Mouse (Mus musculus) CH12.LX (cell line): ENCODE results near the gene Trip12. TPM values are rescaled to one million over a fixed set of nuclear protein-coding genes. Genes with fewer than 3 reads are reported as not detected.

ENCODE experiments used
- DNase-seq: peaks from one replicate; pipeline ENCODE4 v3.0.0-alpha.2; 2013; ENCODE audit errors: extremely low read depth
- H3K27ac ChIP-seq: 2 replicates; pipeline ENCODE4 v1.5.1; 2012; ENCODE audit warnings: low read depth, mild to moderate bottlenecking, control low read depth, moderate library complexity; ENCODE audit not compliant: insufficient read depth
- H3K27me3 ChIP-seq: replicated peaks from 2 replicates; pipeline ENCODE3; 2012; ENCODE audit warnings: inconsistent platforms
- H3K36me3 ChIP-seq, 2 experiments: replicated peaks in 1 of 2; 2 replicates each; pipeline versions ENCODE3 to v1.6.1; 2012; ENCODE audit warnings: inconsistent platforms in 1 of 2, low read length in 1 of 2, mild to moderate bottlenecking in 1 of 2, mixed read lengths in 1 of 2, moderate library complexity in 1 of 2; ENCODE audit not compliant: control insufficient read depth in 1 of 2, insufficient read depth in 1 of 2
- H3K4me1 ChIP-seq, 2 experiments: 2 replicates each; pipeline ENCODE4 v1.6.1; 2012; ENCODE audit warnings: inconsistent platforms in 1 of 2, moderate library complexity in 1 of 2; ENCODE audit not compliant: insufficient read depth in 2 of 2, control insufficient read depth in 1 of 2
- H3K4me2 ChIP-seq: 2 replicates; pipeline ENCODE4 v1.6.1; 2012; ENCODE audit warnings: low read depth, mild to moderate bottlenecking, control low read depth; ENCODE audit not compliant: poor library complexity, insufficient read depth, severe bottlenecking
- H3K4me3 ChIP-seq, 3 experiments: fragments of 150-350 bp in 1 of 3; sonication (generic) in 1 of 3; replicated peaks in 1 of 3; 2 replicates each; pipeline versions ENCODE3 to v1.5.1; 2011 to 2012; ENCODE audit warnings: low read depth in 2 of 3, low read length in 2 of 3, mild to moderate bottlenecking in 2 of 3, moderate library complexity in 2 of 3, control low read depth in 1 of 3, improper control_type of control experiment in 1 of 3, inconsistent platforms in 1 of 3, mixed read lengths in 1 of 3; ENCODE audit not compliant: poor library complexity in 1 of 3
- H3K79me2 ChIP-seq: replicated peaks from 2 replicates; pipeline ENCODE4 v1.6.1; 2012; ENCODE audit warnings: mild to moderate bottlenecking, moderate library complexity; ENCODE audit not compliant: control insufficient read depth, poor library complexity, insufficient read depth, severe bottlenecking; ENCODE audit errors: extremely low read depth
- H3K9ac ChIP-seq: 2 replicates; pipeline ENCODE4 v1.6.1; 2012; ENCODE audit warnings: low read depth, mild to moderate bottlenecking, control low read depth, moderate library complexity; ENCODE audit not compliant: insufficient read depth
- H3K9me3 ChIP-seq: replicated peaks from 2 replicates; pipeline ENCODE3; 2012; ENCODE audit warnings: low read length, inconsistent platforms, mixed read lengths
- CHD1 ChIP-seq: IDR thresholded peaks from 2 replicates; pipeline ENCODE4 v1.6.1; 2012; ENCODE audit warnings: low read depth, low read length, improper control_type of control experiment, inconsistent platforms
- CTCF ChIP-seq, 2 experiments: IDR thresholded peaks in 1 of 2; conservative IDR thresholded peaks in 1 of 2; 2 replicates each; pipeline ENCODE4 v1.5.1; 2011 to 2012; ENCODE audit warnings: low read depth in 2 of 2, low read length in 2 of 2, improper control_type of control experiment in 1 of 2, inconsistent platforms in 1 of 2, mild to moderate bottlenecking in 1 of 2, moderate library complexity in 1 of 2
- E2F4 ChIP-seq: IDR thresholded peaks from 2 replicates; pipeline ENCODE4 v1.6.1; 2011; ENCODE audit warnings: low read depth, low read length, improper control_type of control experiment; ENCODE audit not compliant: insufficient replicate concordance
- ETS1 ChIP-seq: conservative IDR thresholded peaks from 2 replicates; pipeline ENCODE4 v1.6.1; 2012; ENCODE audit warnings: low read depth, mild to moderate bottlenecking, inconsistent platforms, low read length, improper control_type of control experiment, moderate library complexity
- GABPA ChIP-seq: IDR thresholded peaks from 2 replicates; pipeline ENCODE4 v1.6.1; 2012; ENCODE audit warnings: low read depth, low read length, improper control_type of control experiment, inconsistent platforms; ENCODE audit not compliant: insufficient replicate concordance
- HCFC1 ChIP-seq: IDR thresholded peaks from 2 replicates; pipeline ENCODE4 v1.6.1; 2012; ENCODE audit warnings: low read depth, mild to moderate bottlenecking, inconsistent platforms, low read length, improper control_type of control experiment
- IRF4 ChIP-seq: IDR thresholded peaks from 2 replicates; pipeline ENCODE4 v1.6.1; 2014; ENCODE audit warnings: low read depth, mild to moderate bottlenecking, inconsistent platforms, low read length, improper control_type of control experiment
- JUN ChIP-seq: IDR thresholded peaks from 2 replicates; pipeline ENCODE4 v1.6.1; 2011; ENCODE audit warnings: low read depth, mild to moderate bottlenecking, low read length, improper control_type of control experiment, moderate library complexity; ENCODE audit not compliant: insufficient read depth
- JUND ChIP-seq: conservative IDR thresholded peaks from 2 replicates; pipeline ENCODE4 v1.6.1; 2011; ENCODE audit warnings: low read depth, low read length, improper control_type of control experiment
- KAT2A ChIP-seq: IDR thresholded peaks from 2 replicates; pipeline ENCODE4 v1.6.1; 2012; ENCODE audit warnings: low read length, improper control_type of control experiment, inconsistent platforms; ENCODE audit not compliant: insufficient replicate concordance
- MAFK ChIP-seq: IDR thresholded peaks from 2 replicates; pipeline ENCODE4 v1.6.1; 2011; ENCODE audit warnings: low read length, improper control_type of control experiment; ENCODE audit not compliant: insufficient replicate concordance
- MAX ChIP-seq: IDR thresholded peaks from 2 replicates; pipeline ENCODE4 v1.6.1; 2011; ENCODE audit warnings: low read length, improper control_type of control experiment
- MEF2A ChIP-seq: IDR thresholded peaks from 2 replicates; pipeline ENCODE4 v1.6.1; 2014; ENCODE audit warnings: low read depth, mild to moderate bottlenecking, inconsistent platforms, low read length, improper control_type of control experiment, borderline replicate concordance
- POLR2A ChIP-seq: IDR thresholded peaks from 2 replicates; pipeline ENCODE4 v1.6.1; 2011; ENCODE audit warnings: low read depth, mild to moderate bottlenecking, improper control_type of control experiment, low read length
- POLR2AphosphoS2 ChIP-seq: IDR thresholded peaks from 2 replicates; pipeline ENCODE4 v1.6.1; 2011; ENCODE audit warnings: low read depth, low read length, improper control_type of control experiment
- RAD21 ChIP-seq: IDR thresholded peaks from 2 replicates; pipeline ENCODE4 v1.6.1; 2011; ENCODE audit warnings: low read depth, mild to moderate bottlenecking, low read length, improper control_type of control experiment, moderate library complexity
- RCOR1 ChIP-seq: conservative IDR thresholded peaks from 2 replicates; pipeline ENCODE4 v1.6.1; 2012; ENCODE audit warnings: low read depth, mild to moderate bottlenecking, inconsistent platforms, low read length, improper control_type of control experiment
- TBP ChIP-seq: conservative IDR thresholded peaks from 2 replicates; pipeline ENCODE4 v1.6.1; 2011; ENCODE audit warnings: low read depth, low read length, improper control_type of control experiment
- UBTF ChIP-seq: IDR thresholded peaks from 2 replicates; pipeline ENCODE4 v1.6.1; 2012; ENCODE audit warnings: low read depth, mild to moderate bottlenecking, inconsistent platforms, low read length, improper control_type of control experiment, moderate library complexity
- USF1 ChIP-seq: IDR thresholded peaks from 2 replicates; pipeline ENCODE4 v1.6.1; 2014; ENCODE audit warnings: low read depth, mild to moderate bottlenecking, inconsistent platforms, low read length, improper control_type of control experiment
- USF2 ChIP-seq: conservative IDR thresholded peaks from 2 replicates; pipeline ENCODE4 v1.6.1; 2011; ENCODE audit warnings: low read depth, low read length, improper control_type of control experiment
- ZC3H11A ChIP-seq: IDR thresholded peaks from 2 replicates; pipeline ENCODE4 v1.6.1; 2012; ENCODE audit warnings: low read depth, mild to moderate bottlenecking, inconsistent platforms, low read length, improper control_type of control experiment
- ZMIZ1 ChIP-seq: IDR thresholded peaks from 2 replicates; pipeline ENCODE4 v1.6.1; 2012; ENCODE audit warnings: low read depth, mild to moderate bottlenecking, inconsistent platforms, low read length, improper control_type of control experiment
- ZNF384 ChIP-seq: IDR thresholded peaks from 2 replicates; pipeline ENCODE4 v1.6.1; 2012; ENCODE audit warnings: low read depth, low read length, improper control_type of control experiment, inconsistent platforms
- dilution Hi-C: fragments of 300-500 bp; cut with MboI; formaldehyde crosslinking; loops from 2 replicates; pipeline ENCODE4 v1.14.3; 2020; ENCODE audit warnings: low sequenced_read_pairs; ENCODE audit not compliant: extremely low pct_unique_long_range_greater_than_20kb, extremely low pct_ligation_motif_present
- in situ Hi-C: fragments of 300-500 bp; cut with MboI; formaldehyde crosslinking; loops from 3 replicates; pipeline ENCODE4 v1.14.3; 2019; ENCODE audit warnings: low sequenced_read_pairs, low pct_ligation_motif_present, low pct_unique_long_range_greater_than_20kb, mixed read lengths
- polyA plus RNA-seq: library from polyadenylated mRNA; unstranded; fragments of >175 nt; gene quantifications from 2 replicates; pipeline ENCODE4 v1.2.1, GENCODE M21; 2012; ENCODE audit warnings: low read depth; ENCODE audit not compliant: insufficient read length
- total RNA-seq, 2 experiments: library from RNA; depleted of rRNA; stranded (reverse); fragments of 300-350 nt in 1 of 2; fragments of >200 nt in 1 of 2; gene quantifications; 2 replicates each; pipeline ENCODE4 v1.2.3; 2012 to 2014

The Trip12 gene
- total and polyA plus RNA-seq, 3 experiments: 75.6 to 93.8 (median 90.2) TPM

GRCm38 (mm10) chr1:84694688-84695474 lies 145.4 kb downstream of the Trip12 start:
- H3K4me1 ChIP-seq: no peaks in the 10 kb centered on the region
- H3K27ac ChIP-seq: no peak overlapping the region
- H3K4me3 ChIP-seq: no peak overlapping the region
- no peaks in the 10 kb centered on the region for H3K79me2 ChIP-seq
- dilution Hi-C loops (no loop called here), in situ Hi-C loops (no loop called here)
- H3K36me3 ChIP-seq: no peaks in the 10 kb centered on the region
- H3K9ac ChIP-seq: no peak overlapping the region
- no peaks in the 10 kb centered on the region for H3K27me3 ChIP-seq
- peaks cover 6% of the 10 kb centered on the region for H3K9me3 ChIP-seq
- no peak overlapping the region for H3K4me2 ChIP-seq
- no peak for DNase-seq
- no peak for TF ChIP-seq ZC3H11A
- TF ChIP-seq JUND: no peak
- no peak for TF ChIP-seq USF2
- TF ChIP-seq GABPA: no peak
- TF ChIP-seq ETS1: no peak
- TF ChIP-seq POLR2A: no peak
- TF ChIP-seq HCFC1: no peak
- TF ChIP-seq MEF2A: no peak
- no peak for TF ChIP-seq CHD1

GRCm38 (mm10) chr1:84677910-84678309 lies 162.4 kb downstream of the Trip12 start:
- TF ChIP-seq MAFK: no peak
- no peak for TF ChIP-seq MAX
- no peak for TF ChIP-seq TBP
- TF ChIP-seq RAD21: no peak
- TF ChIP-seq KAT2A: no peak
- TF ChIP-seq ZC3H11A: no peak
- no peak for TF ChIP-seq ZMIZ1
- TF ChIP-seq ZNF384: no peak
- TF ChIP-seq E2F4: no peak
- no peak for TF ChIP-seq IRF4
- TF ChIP-seq UBTF: no peak
- TF ChIP-seq POLR2AphosphoS2: no peak
- no peak for TF ChIP-seq USF1
- TF ChIP-seq JUN: no peak
- no peak for TF ChIP-seq CTCF (conservative IDR thresholded peaks at IDR 0.05 in 1 of 2, IDR thresholded peaks at IDR 0.05 in 1 of 2; ENCODE audit: low read depth in 2 of 2, low read length in 2 of 2)
- no peak for TF ChIP-seq RCOR1

More at GRCm38 (mm10) chr1:84677910-84678309, 162.4 kb downstream of the Trip12 start:
- in situ Hi-C loops: no loop called here
- H3K4me2 ChIP-seq: no peak overlapping the region
- no peak for DNase-seq
- no peak overlapping the region for H3K4me3 ChIP-seq
- no peaks in the 10 kb centered on the region for H3K4me1 ChIP-seq
- dilution Hi-C loops: no loop called here
- H3K36me3 ChIP-seq: no peaks in the 10 kb centered on the region
- H3K27me3 ChIP-seq: no peaks in the 10 kb centered on the region
- no peaks in the 10 kb centered on the region for H3K9me3 ChIP-seq
- no peaks in the 10 kb centered on the region for H3K79me2 ChIP-seq
- no peak overlapping the region for H3K9ac ChIP-seq
- H3K27ac ChIP-seq: no peak overlapping the region
